Mouse (Mus musculus): Measurements from ENCODE around the gene Large1.

- TF ChIP-seq POLR2A (IDR thresholded peaks at IDR 0.05; ENCODE audit: low read depth, low read length) (no peak), CTCF (conservative IDR thresholded peaks at IDR 0.05; ENCODE audit: insufficient read depth, insufficient read length, low read depth, low read length) (no peak)
Observed at GRCm38 (mm10) chr8:72901591-72901990, 451.7 kb downstream of the Large1 start.

Measured in kidney, adult 2 months (tissue).